Mouse (Mus musculus): Measurements from ENCODE around the gene Tulp1. TPM values are rescaled to one million over a fixed set of nuclear protein-coding genes. Genes with fewer than 3 reads are reported as not detected.
A peak's percentile ranks its signal among the peaks of the same experiment; 100 is the strongest.

The Tulp1 gene
- polyA plus RNA-seq, 1 experiment from 2014 or later = 1.3 TPM

GRCm38 (mm10) chr17:28349901-28350465, 15.0 kb downstream of the Tulp1 start:
- peak overlapping the region; percentile 79 for H3K27ac ChIP-seq
- peak overlapping the region; percentile 76 for H3K9ac ChIP-seq
- H3K27me3 ChIP-seq = peaks cover 80% of the 10 kb centered on the region
- DNase-seq (peak; percentile 38), ATAC-seq (ENCODE audit: low read depth) (peak; percentile 35)
- peaks cover 79% of the 10 kb centered on the region for H3K4me1 ChIP-seq (replicated peaks)
- peak overlapping the region; percentile 85 for H3K4me2 ChIP-seq
- H3K9me3 ChIP-seq (replicated peaks) = no peaks in the 10 kb centered on the region
- H3K36me3 ChIP-seq = no peaks in the 10 kb centered on the region
- under 1% methylated on average over 53 of the region's 54 CpGs for WGBS (ENCODE audit: insufficient replicate concordance)
- H3K4me3 ChIP-seq (replicated peaks) = peak overlapping the region; percentile 72

GRCm38 (mm10) chr17:28349264-28349880, 15.7 kb downstream of the Tulp1 start:
- Histone ChIP-seq H3K4me2 (peak overlapping the region; percentile 85), H3K36me3 (no peaks in the 10 kb centered on the region), H3K9me3 (replicated peaks) (no peaks in the 10 kb centered on the region), H3K9ac (peak overlapping the region; percentile 76), H3K4me1 (replicated peaks) (peaks cover 85% of the 10 kb centered on the region), H3K4me3 (replicated peaks) (peak overlapping the region; percentile 72), H3K27me3 (peaks cover 86% of the 10 kb centered on the region), H3K27ac (peak overlapping the region; percentile 79)
- no peak for ATAC-seq (ENCODE audit: low read depth)
- DNase-seq = no peak
- 25% methylated on average over 13 of the region's 13 CpGs for WGBS (ENCODE audit: insufficient replicate concordance)

DNA sequence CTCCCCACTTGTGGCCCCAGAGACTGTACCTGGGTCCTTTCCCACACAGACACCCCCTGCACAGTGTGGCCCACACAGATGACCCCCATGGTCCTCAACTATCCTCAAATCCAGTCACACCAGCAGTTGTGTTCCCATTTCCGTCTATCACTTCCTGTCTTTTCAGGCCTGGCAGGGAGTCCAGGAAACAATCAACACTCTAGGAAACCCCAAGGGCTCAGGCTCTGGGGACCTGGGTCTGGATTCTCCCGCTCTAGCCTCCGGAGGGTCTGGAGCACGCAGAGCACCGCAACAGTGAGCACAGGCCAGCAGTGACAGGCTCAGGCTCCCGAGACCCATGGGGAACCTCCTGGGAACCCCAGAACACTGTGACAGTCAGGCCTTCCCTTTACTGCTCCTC, 16.8 kb downstream of the Tulp1 start:
- Histone ChIP-seq H3K4me3 (replicated peaks) (no peak overlapping the region), H3K9ac (peak overlapping the region; percentile 76; the same call in 1 of the 2 replicates), H3K4me2 (peak overlapping the region; percentile 85), H3K27ac (no peak overlapping the region), H3K4me1 (replicated peaks) (peaks cover 84% of the 10 kb centered on the region), H3K9me3 (replicated peaks) (no peaks in the 10 kb centered on the region), H3K36me3 (no peaks in the 10 kb centered on the region), H3K27me3 (peaks cover 85% of the 10 kb centered on the region)
- DNase-seq (no peak), ATAC-seq (ENCODE audit: low read depth) (no peak)
- 35% methylated on average over 6 of the region's 6 CpGs for WGBS (ENCODE audit: insufficient replicate concordance)

DNA sequence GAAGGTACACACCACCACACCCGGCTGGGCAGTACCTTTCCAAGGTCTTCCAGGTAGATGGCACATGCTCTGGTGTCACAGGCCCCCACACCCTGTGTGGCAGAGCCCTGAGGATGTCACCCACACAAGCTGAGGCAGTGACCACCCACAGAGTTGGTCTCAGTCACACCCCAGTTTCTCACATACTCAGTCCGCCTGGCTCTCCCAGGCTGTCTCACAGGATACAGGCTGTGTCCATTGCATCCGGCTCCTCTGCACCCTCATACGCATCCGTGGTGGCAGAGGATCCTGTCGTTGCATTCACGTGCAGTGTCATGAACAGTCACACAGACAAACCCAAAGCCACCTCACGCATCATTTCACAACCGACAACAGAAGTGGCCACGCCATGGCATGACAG, 17.7 kb downstream of the Tulp1 start:
- Histone ChIP-seq H3K27ac (no peak overlapping the region), H3K9me3 (replicated peaks) (no peaks in the 10 kb centered on the region), H3K4me2 (no peak overlapping the region), H3K4me1 (replicated peaks) (peaks cover 77% of the 10 kb centered on the region), H3K9ac (no peak overlapping the region), H3K4me3 (replicated peaks) (no peak overlapping the region), H3K27me3 (peaks cover 84% of the 10 kb centered on the region), H3K36me3 (no peaks in the 10 kb centered on the region)
- no peak for DNase-seq
- ATAC-seq (ENCODE audit: low read depth) = no peak
- WGBS (ENCODE audit: insufficient replicate concordance) = 66% methylated on average over 10 of the region's 10 CpGs

DNA sequence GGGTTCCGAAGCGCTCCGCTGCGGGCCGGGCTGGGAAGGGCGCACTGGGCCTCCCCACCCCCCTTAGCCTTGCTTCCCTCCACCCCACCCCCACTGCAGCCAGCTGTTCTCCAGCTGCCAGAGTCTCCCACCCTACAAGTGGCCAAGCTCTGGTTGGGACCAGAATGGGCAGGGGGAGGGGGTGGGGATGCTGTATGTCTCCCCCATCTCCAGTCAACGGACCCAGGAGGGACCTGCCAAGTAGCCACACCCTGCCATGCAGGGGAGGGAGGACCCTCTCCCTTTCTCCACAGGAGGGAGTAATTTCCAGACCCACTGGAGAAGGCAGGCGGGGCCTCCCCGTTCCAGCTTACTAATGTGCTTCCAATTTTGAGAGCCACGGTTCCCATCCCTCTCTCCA, 19.1 kb downstream of the Tulp1 start:
- ATAC-seq (ENCODE audit: low read depth) = no peak
- no peak for DNase-seq

DNA sequence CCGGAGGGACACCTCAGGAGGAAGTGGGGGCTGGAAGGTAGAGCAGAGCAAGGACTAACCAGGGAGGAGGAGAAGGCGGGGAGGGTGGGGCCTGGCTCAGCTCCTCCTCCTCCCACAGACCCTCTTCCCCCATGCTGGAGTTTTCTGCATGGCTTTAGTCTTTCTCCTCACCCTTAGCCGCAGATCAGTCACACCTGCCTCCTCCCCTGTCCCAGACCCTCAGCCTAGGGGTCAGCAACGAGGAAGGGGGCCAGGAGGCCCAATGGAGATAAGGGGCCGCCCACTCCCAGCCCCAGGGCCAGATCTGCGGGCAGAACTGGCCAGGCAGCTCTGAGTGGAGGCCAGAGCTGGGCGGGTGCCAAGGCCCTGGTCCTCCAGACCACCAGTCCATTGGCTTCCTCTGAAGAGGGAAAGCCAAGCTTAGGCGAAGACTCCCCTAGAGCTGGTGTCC, 19.7 kb downstream of the Tulp1 start:
- WGBS (ENCODE audit: insufficient replicate concordance) = 16% methylated on average over 8 of the region's 8 CpGs
- Histone ChIP-seq H3K9ac (no peak overlapping the region), H3K4me3 (replicated peaks) (no peak overlapping the region), H3K9me3 (replicated peaks) (no peaks in the 10 kb centered on the region), H3K27me3 (peaks cover 69% of the 10 kb centered on the region), H3K27ac (no peak overlapping the region), H3K36me3 (no peaks in the 10 kb centered on the region), H3K4me2 (0 out of 2 replicates have a peak overlapping the region, but pooled peaks have one; percentile 0), H3K4me1 (replicated peaks) (peaks cover 73% of the 10 kb centered on the region)
- ATAC-seq (ENCODE audit: low read depth) = no peak
- no peak for DNase-seq

More for the DNA sequence above, 19.1 kb downstream of the Tulp1 start:
- Histone ChIP-seq H3K27ac (no peak overlapping the region), H3K36me3 (no peaks in the 10 kb centered on the region), H3K4me2 (0 out of 2 replicates have a peak overlapping the region, but pooled peaks have one; percentile 0), H3K9me3 (replicated peaks) (no peaks in the 10 kb centered on the region), H3K4me1 (replicated peaks) (peaks cover 73% of the 10 kb centered on the region), H3K27me3 (peaks cover 73% of the 10 kb centered on the region), H3K9ac (no peak overlapping the region), H3K4me3 (replicated peaks) (no peak overlapping the region)
- 15% methylated on average over 10 of the region's 10 CpGs for WGBS (ENCODE audit: insufficient replicate concordance)

- WGBS (ENCODE audit: insufficient replicate concordance) = 58% methylated on average over 3 of the region's 3 CpGs
- no peak overlapping the region for H3K4me2 ChIP-seq
Observed at GRCm38 (mm10) chr17:28344670-28345069, 20.4 kb downstream of the Tulp1 start.

DNA sequence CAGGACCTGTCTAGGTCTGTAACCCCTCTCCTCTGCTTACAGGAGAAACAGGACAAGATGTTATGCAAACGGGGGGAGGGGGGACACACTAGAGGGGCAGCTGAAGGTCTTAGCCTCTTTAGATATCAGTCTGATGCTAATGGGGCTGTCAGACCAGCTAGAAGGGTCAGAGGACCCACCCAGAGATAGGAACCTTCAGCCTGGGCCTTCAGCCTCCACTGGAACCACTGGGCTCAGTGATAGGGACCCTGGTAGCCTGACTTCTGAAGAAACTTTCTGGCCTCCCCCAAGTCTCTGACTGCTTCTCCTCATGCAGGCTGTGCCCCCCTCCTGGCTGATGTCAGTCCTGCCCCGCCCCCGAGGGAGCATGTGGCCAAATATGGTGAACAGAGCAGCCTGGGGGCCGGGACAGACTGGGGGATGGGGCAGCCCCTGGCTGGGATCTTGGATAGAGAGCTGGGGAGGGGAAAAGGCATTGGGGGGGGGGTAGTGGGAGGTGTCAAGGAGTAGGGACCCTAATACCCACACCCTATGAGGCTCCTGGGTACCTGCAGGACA, 20.9 kb downstream of the Tulp1 start:
- Histone ChIP-seq H3K4me2 (no peak overlapping the region), H3K36me3 (peaks cover 7% of the 10 kb centered on the region; the same call in 1 of the 2 replicates), H3K9ac (no peak overlapping the region), H3K4me3 (replicated peaks) (no peak overlapping the region), H3K4me1 (replicated peaks) (peaks cover 63% of the 10 kb centered on the region), H3K9me3 (replicated peaks) (no peaks in the 10 kb centered on the region), H3K27me3 (peaks cover 57% of the 10 kb centered on the region), H3K27ac (no peak overlapping the region)
- no peak for DNase-seq
- no peak for ATAC-seq (ENCODE audit: low read depth)
- 31% methylated on average over 4 of the region's 4 CpGs for WGBS (ENCODE audit: insufficient replicate concordance)

More at GRCm38 (mm10) chr17:28344670-28345069, 20.4 kb downstream of the Tulp1 start:
- Histone ChIP-seq H3K4me1 (replicated peaks) (peaks cover 68% of the 10 kb centered on the region), H3K27me3 (peaks cover 63% of the 10 kb centered on the region), H3K9me3 (replicated peaks) (no peaks in the 10 kb centered on the region), H3K9ac (no peak overlapping the region), H3K4me3 (replicated peaks) (no peak overlapping the region), H3K27ac (peak overlapping the region; percentile 5; the same call in 1 of the 2 replicates), H3K36me3 (peaks cover 6% of the 10 kb centered on the region; the same call in 1 of the 2 replicates)
- ATAC-seq (ENCODE audit: low read depth) (no peak), DNase-seq (no peak)

GRCm38 (mm10) chr17:28341091-28341490, 23.9 kb downstream of the Tulp1 start:
- peak overlapping the region; percentile 7; the same call in 1 of the 2 replicates for H3K4me3 ChIP-seq (replicated peaks)
- peak overlapping the region; percentile 41 for H3K4me2 ChIP-seq
- H3K9ac ChIP-seq = peak overlapping the region; percentile 12; the same call in 1 of the 2 replicates
- DNase-seq (peak; percentile 70), ATAC-seq (ENCODE audit: low read depth) (peak; percentile 64)
- H3K9me3 ChIP-seq (replicated peaks) = no peaks in the 10 kb centered on the region
- H3K4me1 ChIP-seq (replicated peaks) = peaks cover 41% of the 10 kb centered on the region
- H3K27me3 ChIP-seq = peaks cover 29% of the 10 kb centered on the region
- H3K36me3 ChIP-seq = peaks cover 10% of the 10 kb centered on the region; the same call in 1 of the 2 replicates
- H3K27ac ChIP-seq = no peak overlapping the region; the same call in 1 of the 2 replicates
- WGBS (ENCODE audit: insufficient replicate concordance) = 8% methylated on average over 26 of the region's 26 CpGs

DNA sequence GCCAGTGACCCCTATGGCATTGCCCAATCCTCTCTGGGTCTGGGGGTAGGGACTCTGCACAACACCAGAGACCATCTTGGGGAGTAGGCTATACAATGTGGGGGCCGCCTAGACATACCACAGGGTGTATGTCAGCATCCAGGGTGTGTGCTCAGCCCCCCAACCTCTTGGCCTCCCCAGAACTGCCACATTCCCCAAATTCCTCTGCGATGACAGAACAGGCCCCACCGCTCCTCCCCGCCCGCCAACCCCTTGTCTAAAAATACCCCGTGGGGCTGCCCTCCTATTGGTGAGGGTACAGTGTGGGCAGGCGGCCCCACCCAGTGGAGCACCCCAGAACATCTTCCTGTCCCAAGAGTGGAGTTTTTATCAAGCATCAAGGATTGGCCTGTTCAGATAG, 24.4 kb downstream of the Tulp1 start:
- H3K4me3 ChIP-seq (replicated peaks) = 0 out of 2 replicates have a peak overlapping the region, but pooled peaks have one; percentile 7
- H3K4me2 ChIP-seq = peak overlapping the region; percentile 41
- H3K9me3 ChIP-seq (replicated peaks) = no peaks in the 10 kb centered on the region
- DNase-seq (no peak), ATAC-seq (ENCODE audit: low read depth) (0 out of 2 replicates have a peak, but pooled peaks have one; percentile 4)
- peaks cover 35% of the 10 kb centered on the region for H3K4me1 ChIP-seq (replicated peaks)
- 55% methylated on average over 7 of the region's 7 CpGs for WGBS (ENCODE audit: insufficient replicate concordance)
- peaks cover 24% of the 10 kb centered on the region for H3K27me3 ChIP-seq
- H3K27ac ChIP-seq = no peak overlapping the region; the same call in 1 of the 2 replicates
- H3K9ac ChIP-seq = peak overlapping the region; percentile 12; the same call in 1 of the 2 replicates
- peaks cover 12% of the 10 kb centered on the region; the same call in 1 of the 2 replicates for H3K36me3 ChIP-seq

GRCm38 (mm10) chr17:28337547-28337946, 27.5 kb downstream of the Tulp1 start:
- H3K9ac ChIP-seq = no peak overlapping the region
- H3K27me3 ChIP-seq = peaks cover 3% of the 10 kb centered on the region
- DNase-seq (no peak), ATAC-seq (ENCODE audit: low read depth) (no peak)
- 66% methylated on average over 7 of the region's 7 CpGs for WGBS (ENCODE audit: insufficient replicate concordance)
- H3K4me1 ChIP-seq (replicated peaks) = peaks cover 31% of the 10 kb centered on the region
- H3K9me3 ChIP-seq (replicated peaks) = no peaks in the 10 kb centered on the region
- H3K27ac ChIP-seq = no peak overlapping the region
- no peak overlapping the region for H3K4me3 ChIP-seq (replicated peaks)
- peaks cover 14% of the 10 kb centered on the region; the same call in 1 of the 2 replicates for H3K36me3 ChIP-seq
- no peak overlapping the region for H3K4me2 ChIP-seq

Measured in liver, embryonic 13.5 days (tissue).